Mouse (Mus musculus): Measurements from ENCODE around the gene Foxa2. TPM values are rescaled to one million over a fixed set of nuclear protein-coding genes. Genes with fewer than 3 reads are reported as not detected.

Gene Foxa2
- polyA plus RNA-seq (2014; fragmentation: Nextera tagmentation; extraction: Ambion mirVana), result 2.2 and 2.4 TPM in 2 replicates

DNA sequence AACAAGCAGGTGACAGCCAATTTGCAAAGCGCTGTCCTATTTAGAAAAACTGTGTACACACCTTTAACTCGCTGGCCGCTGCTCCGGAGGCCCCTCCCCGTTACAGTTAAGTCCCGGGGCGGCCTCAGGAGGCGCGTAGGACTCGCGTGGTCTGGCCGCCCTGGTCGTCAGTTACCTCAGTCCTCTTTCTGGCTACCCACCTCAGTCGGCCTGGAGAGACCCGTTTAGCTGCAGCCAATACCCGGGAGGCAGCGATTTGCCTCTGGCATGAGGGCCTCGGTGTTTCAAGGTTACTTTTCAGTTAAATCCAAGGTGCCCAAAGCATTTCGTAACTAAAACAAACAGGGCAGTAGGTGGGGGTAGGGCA lies at the start of gene Foxa2:
TSS of gene Foxa2 (minus strand) at position 171 of the 367 bp plus-strand sequence.
- Histone ChIP-seq H3K4me2 (ENCODE audit: low read depth, low read length) (peak within 1 kb of the TSS; percentile 4; the same call in 1 of the 2 replicates), H3K36me3 (ENCODE audit: control insufficient read depth, insufficient read depth, low read length) (no peaks in the 10 kb centered on the region), H3K27me3 (ENCODE audit: control insufficient read depth, insufficient read depth, low read length) (peaks cover 77% of the 10 kb centered on the region), H3K9me3 (ENCODE audit: control insufficient read depth, low read length) (no peaks in the 10 kb centered on the region), H3K27ac (ENCODE audit: low read depth, low read length) (no peak within 1 kb of the TSS), H3K4me3 (ENCODE audit: low read depth, low read length) (no peak within 1 kb of the TSS), H3K4me1 (ENCODE audit: control insufficient read depth, insufficient read depth, low read length) (no peaks in the 10 kb centered on the region), H3K9ac (replicated peaks; ENCODE audit: low read depth, low read length) (no peak within 1 kb of the TSS)
- no peak for ATAC-seq (ENCODE audit: low read depth)
- 1% methylated on average over 19 of the region's 19 CpGs for WGBS

DNA sequence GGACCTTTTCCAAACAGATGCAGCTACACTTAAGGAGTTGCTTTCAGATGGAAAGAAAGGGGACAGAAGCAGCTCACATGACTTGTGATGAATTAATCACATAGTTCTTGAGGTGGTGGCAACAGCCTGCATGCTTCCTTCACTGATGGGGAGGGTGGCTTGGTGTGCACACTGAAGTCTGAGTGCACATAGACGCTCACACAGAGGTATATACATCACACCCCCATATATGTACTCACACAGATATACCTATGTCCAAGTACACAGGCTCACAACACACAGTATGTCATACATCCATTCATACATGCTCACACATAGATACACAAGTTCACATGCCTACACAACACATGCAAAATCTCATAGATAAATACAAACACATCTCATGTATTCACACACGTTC lies 45.3 kb upstream of the Foxa2 start:
- Histone ChIP-seq H3K27ac (ENCODE audit: low read depth, low read length) (no peak overlapping the region), H3K4me3 (ENCODE audit: low read depth, low read length) (no peak overlapping the region), H3K9me3 (ENCODE audit: control insufficient read depth, low read length) (no peaks in the 10 kb centered on the region), H3K27me3 (ENCODE audit: control insufficient read depth, insufficient read depth, low read length) (no peaks in the 10 kb centered on the region), H3K4me2 (ENCODE audit: low read depth, low read length) (no peak overlapping the region), H3K9ac (replicated peaks; ENCODE audit: low read depth, low read length) (no peak overlapping the region), H3K36me3 (ENCODE audit: control insufficient read depth, insufficient read depth, low read length) (no peaks in the 10 kb centered on the region), H3K4me1 (ENCODE audit: control insufficient read depth, insufficient read depth, low read length) (no peaks in the 10 kb centered on the region)
- no peak for ATAC-seq (ENCODE audit: low read depth)
- WGBS, result 90% methylated on average over 2 of the region's 2 CpGs

DNA sequence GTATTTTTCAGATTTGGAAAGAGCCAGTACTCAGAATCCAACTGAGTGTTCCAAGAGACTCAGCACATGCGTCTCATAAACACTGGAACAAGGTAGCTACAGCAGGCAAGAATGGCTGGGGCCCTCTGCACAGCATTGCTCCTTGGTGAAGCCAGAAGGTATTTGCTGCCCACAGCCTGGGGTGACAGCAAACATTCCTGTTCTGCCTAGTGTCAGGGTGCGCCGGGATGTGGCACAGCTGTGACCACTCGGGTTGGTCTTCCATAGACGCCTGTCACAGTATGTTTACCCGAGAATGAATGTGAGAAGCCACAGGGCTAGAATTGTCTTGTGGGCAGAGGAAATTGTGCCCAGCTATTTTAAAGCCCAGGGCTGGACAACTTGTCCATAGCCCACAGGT lies 44.9 kb upstream of the Foxa2 start:
- Histone ChIP-seq H3K27ac (ENCODE audit: low read depth, low read length) (no peak overlapping the region), H3K4me1 (ENCODE audit: control insufficient read depth, insufficient read depth, low read length) (no peaks in the 10 kb centered on the region), H3K4me2 (ENCODE audit: low read depth, low read length) (no peak overlapping the region), H3K9ac (replicated peaks; ENCODE audit: low read depth, low read length) (no peak overlapping the region), H3K27me3 (ENCODE audit: control insufficient read depth, insufficient read depth, low read length) (no peaks in the 10 kb centered on the region), H3K9me3 (ENCODE audit: control insufficient read depth, low read length) (no peaks in the 10 kb centered on the region), H3K36me3 (ENCODE audit: control insufficient read depth, insufficient read depth, low read length) (no peaks in the 10 kb centered on the region), H3K4me3 (ENCODE audit: low read depth, low read length) (no peak overlapping the region)
- ATAC-seq (ENCODE audit: low read depth), result no peak
- WGBS, result 86% methylated on average over 6 of the region's 6 CpGs

DNA sequence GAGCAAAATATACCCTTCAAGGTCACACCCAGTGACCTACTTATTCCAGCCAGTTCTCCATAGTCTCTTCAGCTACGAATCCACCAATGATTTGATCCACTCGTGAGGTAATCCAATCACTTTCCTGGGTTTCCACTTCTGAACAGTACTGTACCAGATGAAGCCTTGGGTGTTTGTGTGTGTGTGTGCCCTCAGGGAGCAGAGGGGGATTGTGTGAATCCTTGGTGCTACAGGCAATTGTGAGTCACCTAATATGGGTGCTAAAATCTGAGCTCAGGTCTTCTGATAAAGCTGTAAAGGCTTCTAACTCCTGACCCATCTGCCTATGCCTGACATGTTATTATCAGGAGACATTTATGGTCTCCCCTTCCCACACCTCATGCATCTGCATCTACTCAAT lies 43.3 kb upstream of the Foxa2 start:
- H3K9ac ChIP-seq (replicated peaks; ENCODE audit: low read depth, low read length), result no peak overlapping the region
- no peak for ATAC-seq (ENCODE audit: low read depth)

DNA sequence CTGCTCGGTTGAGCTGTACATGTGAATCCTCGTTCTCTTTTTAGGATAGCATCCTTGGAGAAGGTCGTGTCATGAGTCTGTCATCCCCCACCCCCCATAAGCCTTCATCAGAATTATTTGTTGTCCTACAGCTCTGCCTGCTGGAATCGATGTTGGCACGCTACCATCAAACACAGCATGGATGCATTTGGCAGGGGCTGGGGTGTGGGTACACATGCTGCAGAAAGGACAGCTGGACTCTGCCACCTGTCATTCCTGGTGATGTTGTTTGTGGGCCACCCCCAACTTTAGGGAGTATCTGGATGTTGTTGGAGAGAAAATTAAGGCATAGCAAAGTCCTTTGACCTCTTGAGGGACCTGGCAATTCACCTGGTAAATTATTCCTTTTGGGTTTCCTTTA lies 38.8 kb upstream of the Foxa2 start:
- WGBS, result 66% methylated on average over 5 of the region's 5 CpGs
- Histone ChIP-seq H3K27me3 (ENCODE audit: control insufficient read depth, insufficient read depth, low read length) (no peaks in the 10 kb centered on the region), H3K36me3 (ENCODE audit: control insufficient read depth, insufficient read depth, low read length) (no peaks in the 10 kb centered on the region), H3K9ac (replicated peaks; ENCODE audit: low read depth, low read length) (no peak overlapping the region), H3K9me3 (ENCODE audit: control insufficient read depth, low read length) (no peaks in the 10 kb centered on the region), H3K27ac (ENCODE audit: low read depth, low read length) (no peak overlapping the region), H3K4me1 (ENCODE audit: control insufficient read depth, insufficient read depth, low read length) (no peaks in the 10 kb centered on the region), H3K4me3 (ENCODE audit: low read depth, low read length) (no peak overlapping the region), H3K4me2 (ENCODE audit: low read depth, low read length) (no peak overlapping the region)
- no peak for ATAC-seq (ENCODE audit: low read depth)

More for the DNA sequence above, 43.3 kb upstream of the Foxa2 start:
- Histone ChIP-seq H3K4me3 (ENCODE audit: low read depth, low read length) (no peak overlapping the region), H3K9me3 (ENCODE audit: control insufficient read depth, low read length) (no peaks in the 10 kb centered on the region), H3K36me3 (ENCODE audit: control insufficient read depth, insufficient read depth, low read length) (no peaks in the 10 kb centered on the region), H3K27ac (ENCODE audit: low read depth, low read length) (no peak overlapping the region), H3K4me1 (ENCODE audit: control insufficient read depth, insufficient read depth, low read length) (no peaks in the 10 kb centered on the region), H3K27me3 (ENCODE audit: control insufficient read depth, insufficient read depth, low read length) (no peaks in the 10 kb centered on the region), H3K4me2 (ENCODE audit: low read depth, low read length) (no peak overlapping the region)
- 80% methylated on average over 2 of the region's 2 CpGs for WGBS

DNA sequence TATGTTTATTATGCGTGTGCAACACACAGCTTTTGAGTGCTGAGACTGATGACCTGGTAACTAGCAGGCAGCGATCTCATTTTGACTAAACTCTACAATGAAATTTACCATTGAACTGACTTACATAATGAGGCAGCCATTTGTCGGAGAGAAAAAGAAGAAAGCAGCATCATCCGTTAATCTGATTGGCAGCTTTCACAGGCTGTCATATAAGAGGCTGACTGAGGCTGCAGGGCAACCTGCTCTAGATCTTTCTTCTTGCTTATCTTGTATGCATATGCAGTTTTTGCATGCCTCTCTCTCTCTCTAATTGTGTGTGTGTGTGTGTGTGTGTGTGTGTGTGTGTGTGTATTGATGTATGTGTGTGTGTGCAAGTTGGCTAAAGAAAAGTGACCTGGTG lies 38.4 kb upstream of the Foxa2 start:
- H3K27me3 ChIP-seq (ENCODE audit: control insufficient read depth, insufficient read depth, low read length), result no peaks in the 10 kb centered on the region
- H3K4me1 ChIP-seq (ENCODE audit: control insufficient read depth, insufficient read depth, low read length), result no peaks in the 10 kb centered on the region
- WGBS, result 69% methylated on average over 4 of the region's 4 CpGs
- H3K27ac ChIP-seq (ENCODE audit: low read depth, low read length), result no peak overlapping the region
- H3K4me2 ChIP-seq (ENCODE audit: low read depth, low read length), result no peak overlapping the region
- H3K4me3 ChIP-seq (ENCODE audit: low read depth, low read length), result no peak overlapping the region
- ATAC-seq (ENCODE audit: low read depth), result no peak
- no peaks in the 10 kb centered on the region for H3K9me3 ChIP-seq (ENCODE audit: control insufficient read depth, low read length)
- no peaks in the 10 kb centered on the region for H3K36me3 ChIP-seq (ENCODE audit: control insufficient read depth, insufficient read depth, low read length)
- no peak overlapping the region for H3K9ac ChIP-seq (replicated peaks; ENCODE audit: low read depth, low read length)

DNA sequence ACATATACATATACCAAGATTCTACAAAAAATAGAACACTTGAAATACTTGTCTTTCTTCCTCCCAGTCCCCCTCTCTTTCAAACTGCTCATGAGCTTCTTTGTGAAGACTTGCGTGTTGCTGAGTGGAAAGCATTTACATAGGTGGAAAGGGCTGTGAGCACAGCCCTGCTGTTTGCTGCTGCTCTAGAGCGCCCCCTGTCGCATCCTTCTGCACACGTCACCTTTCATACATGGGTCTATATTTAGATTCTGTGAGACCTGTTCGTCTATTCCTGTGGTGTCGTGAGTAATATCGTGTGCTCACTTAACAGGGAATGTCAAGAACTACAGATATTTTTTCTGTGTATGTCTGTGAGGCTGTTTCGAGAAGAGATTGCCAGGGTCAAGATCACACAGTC lies 35.5 kb upstream of the Foxa2 start:
- Histone ChIP-seq H3K4me1 (ENCODE audit: control insufficient read depth, insufficient read depth, low read length) (no peaks in the 10 kb centered on the region), H3K27ac (ENCODE audit: low read depth, low read length) (no peak overlapping the region), H3K4me3 (ENCODE audit: low read depth, low read length) (no peak overlapping the region), H3K4me2 (ENCODE audit: low read depth, low read length) (no peak overlapping the region), H3K9ac (replicated peaks; ENCODE audit: low read depth, low read length) (no peak overlapping the region), H3K9me3 (ENCODE audit: control insufficient read depth, low read length) (no peaks in the 10 kb centered on the region), H3K27me3 (ENCODE audit: control insufficient read depth, insufficient read depth, low read length) (no peaks in the 10 kb centered on the region), H3K36me3 (ENCODE audit: control insufficient read depth, insufficient read depth, low read length) (no peaks in the 10 kb centered on the region)
- 24% methylated on average over 8 of the region's 8 CpGs for WGBS
- ATAC-seq (ENCODE audit: low read depth), result peak; percentile 70; the same call in 1 of the 2 replicates

DNA sequence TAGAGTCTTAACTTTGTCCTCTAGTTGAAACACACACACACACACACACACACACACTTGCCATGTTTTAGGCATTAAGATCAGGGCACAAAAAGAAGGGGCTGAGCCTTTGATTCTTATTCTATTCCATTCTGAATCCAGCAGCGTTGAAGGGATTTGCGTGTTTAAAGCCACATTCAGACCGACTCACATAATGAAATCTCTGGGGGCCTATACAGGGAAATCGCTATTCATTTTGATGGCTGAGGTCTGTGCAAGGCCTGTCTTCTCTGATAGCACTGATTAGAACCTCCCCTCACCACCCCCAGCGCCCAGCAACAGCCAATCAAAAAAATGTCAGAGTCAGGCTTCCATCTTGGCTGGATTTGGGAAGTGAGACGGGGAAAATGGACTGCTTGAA lies 13.9 kb upstream of the Foxa2 start:
- Histone ChIP-seq H3K4me3 (ENCODE audit: low read depth, low read length) (no peak overlapping the region), H3K9me3 (ENCODE audit: control insufficient read depth, low read length) (no peaks in the 10 kb centered on the region), H3K9ac (replicated peaks; ENCODE audit: low read depth, low read length) (no peak overlapping the region), H3K36me3 (ENCODE audit: control insufficient read depth, insufficient read depth, low read length) (no peaks in the 10 kb centered on the region), H3K4me1 (ENCODE audit: control insufficient read depth, insufficient read depth, low read length) (no peaks in the 10 kb centered on the region), H3K27me3 (ENCODE audit: control insufficient read depth, insufficient read depth, low read length) (peaks cover 4% of the 10 kb centered on the region), H3K4me2 (ENCODE audit: low read depth, low read length) (no peak overlapping the region), H3K27ac (ENCODE audit: low read depth, low read length) (no peak overlapping the region)
- peak; percentile 56; the same call in 1 of the 2 replicates for ATAC-seq (ENCODE audit: low read depth)
- 44% methylated on average over 6 of the region's 6 CpGs for WGBS

DNA sequence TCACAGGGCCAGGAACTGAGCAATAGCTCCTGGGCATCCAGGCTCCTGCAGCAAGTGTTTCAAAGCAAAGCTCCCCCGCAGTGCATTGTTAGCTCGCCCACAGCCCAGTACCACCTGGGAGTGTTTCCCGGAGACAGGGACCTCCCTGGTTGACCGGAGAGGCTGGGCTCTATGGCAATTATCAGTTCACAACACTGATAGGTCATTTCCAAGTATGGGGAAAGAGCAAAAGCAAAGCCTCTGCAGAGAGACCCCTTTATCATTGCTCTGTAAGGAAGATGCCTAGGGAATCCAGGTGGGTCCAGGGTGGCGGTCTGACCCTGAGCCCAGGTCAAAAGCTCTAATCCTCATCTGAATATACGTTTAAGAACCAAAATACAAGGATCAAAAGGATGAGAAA lies 6.6 kb upstream of the Foxa2 start:
- Histone ChIP-seq H3K9me3 (ENCODE audit: control insufficient read depth, low read length) (no peaks in the 10 kb centered on the region), H3K9ac (replicated peaks; ENCODE audit: low read depth, low read length) (no peak overlapping the region), H3K4me3 (ENCODE audit: low read depth, low read length) (no peak overlapping the region), H3K36me3 (ENCODE audit: control insufficient read depth, insufficient read depth, low read length) (no peaks in the 10 kb centered on the region), H3K4me2 (ENCODE audit: low read depth, low read length) (no peak overlapping the region), H3K4me1 (ENCODE audit: control insufficient read depth, insufficient read depth, low read length) (no peaks in the 10 kb centered on the region), H3K27ac (ENCODE audit: low read depth, low read length) (no peak overlapping the region), H3K27me3 (ENCODE audit: control insufficient read depth, insufficient read depth, low read length) (peaks cover 59% of the 10 kb centered on the region)
- WGBS, result 7% methylated on average over 6 of the region's 6 CpGs
- no peak for ATAC-seq (ENCODE audit: low read depth)

Data from neural tube, embryonic 14.5 days (tissue).